Mouse (Mus musculus) MEL (cell line): Measurements from ENCODE around the gene Dcaf7. TPM values are rescaled to one million over a fixed set of nuclear protein-coding genes. Genes with fewer than 3 reads are reported as not detected.

Source experiments
- DNase-seq: peaks from one replicate; pipeline ENCODE4 v3.0.0; 2011; ENCODE audit warnings: low read depth, low spot score
- H3K27ac ChIP-seq: 2 replicates; pipeline ENCODE4 v1.5.1; 2012; ENCODE audit warnings: low read depth, mild to moderate bottlenecking, control low read depth, low read length, moderate library complexity; ENCODE audit not compliant: control insufficient read depth
- H3K27me3 ChIP-seq, 2 experiments: fragments of 150-350 bp in 1 of 2; sonication (generic) in 1 of 2; 2 replicates each; pipeline ENCODE4 v1.6.1; 2012; ENCODE audit warnings: low read length in 2 of 2, mild to moderate bottlenecking in 2 of 2, improper control_type of control experiment in 1 of 2, moderate library complexity in 1 of 2; ENCODE audit not compliant: insufficient read depth in 2 of 2, control insufficient read depth in 1 of 2
- H3K36me3 ChIP-seq, 2 experiments: 2 replicates each; pipeline ENCODE4 v1.6.1; 2012 to 2014; ENCODE audit warnings: low read length in 2 of 2, improper control_type of control experiment in 1 of 2, inconsistent platforms in 1 of 2, mild to moderate bottlenecking in 1 of 2; ENCODE audit not compliant: insufficient read depth in 2 of 2, control insufficient read depth in 1 of 2
- H3K4me1 ChIP-seq, 2 experiments: fragments of 150-350 bp in 1 of 2; sonication (generic) in 1 of 2; 2 replicates each; pipeline ENCODE4 v1.6.1; 2012; ENCODE audit warnings: low read length in 2 of 2, improper control_type of control experiment in 1 of 2, mild to moderate bottlenecking in 1 of 2; ENCODE audit not compliant: insufficient read depth in 2 of 2, control insufficient read depth in 1 of 2
- H3K4me3 ChIP-seq, 2 experiments: fragments of 150-350 bp in 1 of 2; sonication (generic) in 1 of 2; 2 replicates each; pipeline ENCODE4 v1.5.1; 2012; ENCODE audit warnings: low read depth in 2 of 2, low read length in 2 of 2, mild to moderate bottlenecking in 2 of 2, moderate library complexity in 2 of 2, control low read depth in 1 of 2, improper control_type of control experiment in 1 of 2; ENCODE audit not compliant: control insufficient read depth in 1 of 2, insufficient read depth in 1 of 2
- H3K79me2 ChIP-seq: 2 replicates; pipeline ENCODE4 v1.6.1; 2012; ENCODE audit warnings: mild to moderate bottlenecking, low read length, moderate library complexity; ENCODE audit not compliant: control insufficient read depth, poor library complexity, insufficient read depth
- H3K9ac ChIP-seq: 2 replicates; pipeline ENCODE4 v1.6.1; 2012; ENCODE audit warnings: low read depth, mild to moderate bottlenecking, control low read depth, low read length, moderate library complexity; ENCODE audit not compliant: control insufficient read depth, poor library complexity, severe bottlenecking
- H3K9me3 ChIP-seq: fragments of 150-350 bp; sonication (generic); replicated peaks from 2 replicates; pipeline ENCODE4 v1.6.1; 2012; ENCODE audit warnings: mild to moderate bottlenecking, low read length, improper control_type of control experiment, moderate library complexity; ENCODE audit not compliant: insufficient read depth
- BHLHE40 ChIP-seq: IDR thresholded peaks from 2 replicates; pipeline ENCODE4 v1.6.1; 2012; ENCODE audit warnings: low read depth, mild to moderate bottlenecking, inconsistent platforms, low read length, improper control_type of control experiment, borderline replicate concordance
- CHD1 ChIP-seq: IDR thresholded peaks from 2 replicates; pipeline ENCODE4 v1.6.1; 2012; ENCODE audit warnings: low read depth, mild to moderate bottlenecking, inconsistent platforms, low read length, improper control_type of control experiment
- CHD2 ChIP-seq: IDR thresholded peaks from 2 replicates; pipeline ENCODE4 v1.6.1; 2011; ENCODE audit warnings: low read length, improper control_type of control experiment
- ELF1 ChIP-seq: IDR thresholded peaks from 2 replicates; pipeline ENCODE4 v1.6.1; 2014; ENCODE audit warnings: low read depth, mild to moderate bottlenecking, inconsistent platforms, low read length, improper control_type of control experiment, moderate library complexity
- EP300 ChIP-seq, 2 experiments: IDR thresholded peaks; 2 replicates each; pipeline ENCODE4 v1.6.1; 2011; ENCODE audit warnings: improper control_type of control experiment in 2 of 2, low read length in 2 of 2, low read depth in 1 of 2, mild to moderate bottlenecking in 1 of 2
- GATA1 ChIP-seq: IDR thresholded peaks from 2 replicates; pipeline ENCODE4 v1.6.1; 2011; ENCODE audit warnings: low read depth, low read length, improper control_type of control experiment
- JUND ChIP-seq: IDR thresholded peaks from 2 replicates; pipeline ENCODE4 v1.6.1; 2011; ENCODE audit warnings: low read depth, mild to moderate bottlenecking, improper control_type of control experiment, low read length
- MEF2A ChIP-seq: IDR thresholded peaks from 2 replicates; pipeline ENCODE4 v1.6.1; 2014; ENCODE audit warnings: low read depth, mild to moderate bottlenecking, inconsistent platforms, low read length, improper control_type of control experiment; ENCODE audit not compliant: poor library complexity, insufficient replicate concordance, severe bottlenecking; ENCODE audit errors: extremely low read depth
- MXI1 ChIP-seq: IDR thresholded peaks from 2 replicates; pipeline ENCODE4 v1.6.1; 2011; ENCODE audit warnings: mild to moderate bottlenecking, low read depth, low read length, improper control_type of control experiment
- MYC ChIP-seq: IDR thresholded peaks from 2 replicates; pipeline ENCODE4 v1.6.1; 2011; ENCODE audit warnings: low read depth, mild to moderate bottlenecking, low read length, improper control_type of control experiment, moderate library complexity
- POLR2AphosphoS2 ChIP-seq: IDR thresholded peaks from 2 replicates; pipeline ENCODE4 v1.6.1; 2011; ENCODE audit warnings: low read length, improper control_type of control experiment
- POLR2AphosphoS5 ChIP-seq: IDR thresholded peaks from 2 replicates; pipeline ENCODE4 v1.6.1; 2012; ENCODE audit warnings: low read depth, borderline replicate concordance, mild to moderate bottlenecking, inconsistent platforms, low read length, moderate library complexity, mixed read lengths
- RCOR1 ChIP-seq: IDR thresholded peaks from 2 replicates; pipeline ENCODE4 v1.6.1; 2012; ENCODE audit warnings: low read depth, mild to moderate bottlenecking, inconsistent platforms, low read length, improper control_type of control experiment
- SIN3A ChIP-seq: IDR thresholded peaks from 2 replicates; pipeline ENCODE4 v1.6.1; 2012; ENCODE audit warnings: low read length, improper control_type of control experiment, inconsistent platforms
- SMC3 ChIP-seq: IDR thresholded peaks from 2 replicates; pipeline ENCODE4 v1.6.1; 2011; ENCODE audit warnings: low read depth, low read length, improper control_type of control experiment
- TAL1 ChIP-seq: IDR thresholded peaks from 2 replicates; pipeline ENCODE4 v1.6.1; 2012; ENCODE audit warnings: mild to moderate bottlenecking, inconsistent platforms, low read length, moderate library complexity, mixed read lengths
- TBP ChIP-seq: IDR thresholded peaks from 2 replicates; pipeline ENCODE4 v1.8.0; 2011; ENCODE audit warnings: low read depth, low read length, improper control_type of control experiment
- UBTF ChIP-seq: IDR thresholded peaks from 2 replicates; pipeline ENCODE4 v1.6.1; 2012; ENCODE audit warnings: low read depth, mild to moderate bottlenecking, inconsistent platforms, low read length, improper control_type of control experiment, moderate library complexity, borderline replicate concordance; ENCODE audit not compliant: insufficient read depth
- USF2 ChIP-seq, 2 experiments: IDR thresholded peaks; 2 replicates each; pipeline ENCODE4 v1.6.1; 2011 to 2012; ENCODE audit warnings: improper control_type of control experiment in 2 of 2, low read length in 2 of 2, borderline replicate concordance in 1 of 2, inconsistent platforms in 1 of 2, low read depth in 1 of 2, mild to moderate bottlenecking in 1 of 2; ENCODE audit not compliant: insufficient read depth in 1 of 2
- ZC3H11A ChIP-seq: IDR thresholded peaks from 2 replicates; pipeline ENCODE4 v1.6.1; 2012; ENCODE audit warnings: low read depth, mild to moderate bottlenecking, inconsistent platforms, low read length, improper control_type of control experiment
- ZKSCAN1 ChIP-seq: IDR thresholded peaks from 2 replicates; pipeline ENCODE4 v1.6.1; 2012; ENCODE audit warnings: low read depth, mild to moderate bottlenecking, inconsistent platforms, low read length, improper control_type of control experiment, moderate library complexity
- ZMIZ1 ChIP-seq: IDR thresholded peaks from 2 replicates; pipeline ENCODE4 v1.6.1; 2012; ENCODE audit warnings: low read depth, mild to moderate bottlenecking, inconsistent platforms, low read length, improper control_type of control experiment, moderate library complexity
- ZNF384 ChIP-seq: IDR thresholded peaks from 2 replicates; pipeline ENCODE4 v1.6.1; 2012; ENCODE audit warnings: low read depth, mild to moderate bottlenecking, inconsistent platforms, low read length, improper control_type of control experiment
- polyA plus RNA-seq, 2 experiments: library from polyadenylated mRNA; stranded (reverse) in 1 of 2; unstranded in 1 of 2; fragments of >175 nt in 1 of 2; fragments of >200 nt in 1 of 2; gene quantifications; 2 replicates each; pipeline versions ENCODE4 v1.2.1 to v1.2.4; 2012; ENCODE audit warnings: low replicate concordance in 2 of 2, low read depth in 1 of 2; ENCODE audit not compliant: insufficient read length in 2 of 2, insufficient read depth in 1 of 2, missing spikeins in 1 of 2
- total RNA-seq: library from RNA; depleted of rRNA; stranded (reverse); fragments of 300-350 nt; gene quantifications from 2 replicates; pipeline ENCODE4 v1.2.3, GENCODE M21; 2012

Gene Dcaf7
- total and polyA plus RNA-seq, 3 experiments: 65.5 to 88.2 (median 86.9) TPM

- TF ChIP-seq ZC3H11A: no peak
- no peak for TF ChIP-seq ZNF384
- no peak for TF ChIP-seq MXI1
- TF ChIP-seq CHD2: no peak
- no peak for TF ChIP-seq TBP
- TF ChIP-seq SIN3A: no peak
- TF ChIP-seq ELF1: no peak
- TF ChIP-seq MYC: no peak
- Histone ChIP-seq H3K4me1 (peaks cover 24 to 28% of the 10 kb centered on the region in 2 experiments), H3K9me3 (no peaks in the 10 kb centered on the region)
Measured at GRCm38 (mm10) chr11:106044349-106044748, 7.7 kb downstream of the Dcaf7 start.

GRCm38 (mm10) chr11:106045256-106045655 is 8.6 kb downstream of the Dcaf7 start:
- no peaks in the 10 kb centered on the region for H3K9me3 ChIP-seq
- TF ChIP-seq USF2 (IDR thresholded peaks at IDR 0.05; ENCODE audit: borderline replicate concordance in 1 of 2, insufficient read depth in 1 of 2, low read depth in 1 of 2, low read length in 2 of 2) (no peak), UBTF (no peak), GATA1 (peak; percentile 60), EP300 (IDR thresholded peaks at IDR 0.05; ENCODE audit: low read depth in 1 of 2, low read length in 2 of 2) (peak; percentile 45 to 60)
- TF ChIP-seq, all 39 proteins: peak for 2
- DNase-seq: no peak
- H3K79me2 ChIP-seq: peaks cover 42% of the 10 kb centered on the region
- no peak overlapping the region for H3K9ac ChIP-seq
- H3K27me3 ChIP-seq: no peaks in the 10 kb centered on the region
- H3K36me3 ChIP-seq: peaks cover 38 to 41% of the 10 kb centered on the region in 2 experiments
- H3K4me1 ChIP-seq: peaks cover 22 to 24% of the 10 kb centered on the region in 2 experiments
- H3K4me3 ChIP-seq: no peak overlapping the region
- H3K27ac ChIP-seq: no peak overlapping the region

More at GRCm38 (mm10) chr11:106044349-106044748, 7.7 kb downstream of the Dcaf7 start:
- Histone ChIP-seq H3K27me3 (no peaks in the 10 kb centered on the region), H3K4me3 (no peak overlapping the region), H3K36me3 (peaks cover 37 to 43% of the 10 kb centered on the region in 2 experiments), H3K79me2 (peaks cover 48% of the 10 kb centered on the region), H3K27ac (no peak overlapping the region), H3K9ac (no peak overlapping the region)
- DNase-seq: no peak

GRCm38 (mm10) chr11:106045780-106046179 is 9.1 kb downstream of the Dcaf7 start:
- Histone ChIP-seq H3K4me1 (peaks cover 16 to 22% of the 10 kb centered on the region in 2 experiments), H3K79me2 (peaks cover 36% of the 10 kb centered on the region), H3K9me3 (no peaks in the 10 kb centered on the region), H3K36me3 (peaks cover 35 to 44% of the 10 kb centered on the region in 2 experiments), H3K27me3 (no peaks in the 10 kb centered on the region), H3K27ac (no peak overlapping the region), H3K4me3 (no peak overlapping the region), H3K9ac (no peak overlapping the region)
- TF ChIP-seq ZKSCAN1: no peak
- no peak for TF ChIP-seq BHLHE40
- TF ChIP-seq CHD1: no peak
- no peak for TF ChIP-seq RCOR1
- no peak for TF ChIP-seq JUND
- TF ChIP-seq MEF2A: no peak
- no peak for TF ChIP-seq POLR2AphosphoS5
- TF ChIP-seq EP300 (IDR thresholded peaks at IDR 0.05; ENCODE audit: low read depth in 1 of 2, low read length in 2 of 2): no peak
- TF ChIP-seq ZMIZ1: no peak
- no peak for TF ChIP-seq POLR2AphosphoS2
- no peak for TF ChIP-seq TAL1
- no peak for TF ChIP-seq ZNF384
- no peak for TF ChIP-seq SMC3
- DNase-seq: no peak
